Mouse (Mus musculus) CD4-positive helper T cell, adult 2 months (primary cell): ENCODE results near the gene Cnfn.
"Not testable (repeated sequence)": the region's sequence is repeated elsewhere in the genome, so short reads cannot be mapped to it uniquely, and the experiment has no call there.

Source experiments
- DNase-seq: peaks from one replicate; pipeline ENCODE4 v3.0.0-alpha.2; 2012; ENCODE audit warnings: low read depth, missing footprints, low spot score

Gene Cnfn

GRCm38 (mm10) chr7:25365937-25366625, 3.4 kb downstream of the Cnfn start:
- no peak for DNase-seq

- no peak for DNase-seq
These were observed 5.9 kb downstream of the Cnfn start for GRCm38 (mm10) chr7:25363632-25364031.

GRCm38 (mm10) chr7:25363151-25363550, 6.4 kb downstream of the Cnfn start:
- DNase-seq = no peak

GRCm38 (mm10) chr7:25358721-25359206, 10.8 kb downstream of the Cnfn start:
- no peak for DNase-seq

- DNase-seq = no peak
These were observed 20.7 kb downstream of the Cnfn start for GRCm38 (mm10) chr7:25348861-25349260.

- DNase-seq = no peak
These were observed 28.3 kb downstream of the Cnfn start for GRCm38 (mm10) chr7:25341000-25341784.

- no peak for DNase-seq
These were observed 30.2 kb downstream of the Cnfn start for GRCm38 (mm10) chr7:25339329-25339728.

GRCm38 (mm10) chr7:25334472-25334871, 35.1 kb downstream of the Cnfn start:
- DNase-seq = no peak

- peak; percentile 74 for DNase-seq
These were observed 35.8 kb downstream of the Cnfn start for GRCm38 (mm10) chr7:25333596-25334307.

- DNase-seq = no peak
These were observed 43.3 kb downstream of the Cnfn start for GRCm38 (mm10) chr7:25326233-25326632.

GRCm38 (mm10) chr7:25325431-25325830, 44.1 kb downstream of the Cnfn start:
- DNase-seq = not testable (repeated sequence)

GRCm38 (mm10) chr7:25323219-25323618, 46.3 kb downstream of the Cnfn start:
- no peak for DNase-seq

GRCm38 (mm10) chr7:25322058-25322484, 47.5 kb downstream of the Cnfn start:
- no peak for DNase-seq
